Mouse (Mus musculus) erythroblast, embryonic 14.5 days (primary cell): Measurements from ENCODE around the gene Ifna2. TPM values are rescaled to one million over a fixed set of nuclear protein-coding genes. Genes with fewer than 3 reads are reported as not detected.

Source experiments
- H3K27me3 ChIP-seq: 2 replicates; pipeline ENCODE4 v1.6.1; 2012; ENCODE audit warnings: inconsistent platforms; ENCODE audit not compliant: control insufficient read depth
- H3K36me3 ChIP-seq: 2 replicates; pipeline ENCODE4 v1.6.1; 2012; ENCODE audit warnings: mild to moderate bottlenecking, inconsistent platforms; ENCODE audit not compliant: control insufficient read depth
- H3K4me1 ChIP-seq: 2 replicates; pipeline ENCODE4 v1.6.1; 2012; ENCODE audit warnings: inconsistent platforms; ENCODE audit not compliant: control insufficient read depth
- H3K4me3 ChIP-seq: replicated peaks from 2 replicates; pipeline ENCODE3; 2012; ENCODE audit warnings: moderate library complexity, mild to moderate bottlenecking, inconsistent platforms
- H3K9me3 ChIP-seq: 2 replicates; pipeline ENCODE4 v1.6.1; 2012; ENCODE audit warnings: low read length, inconsistent platforms, mixed read lengths; ENCODE audit not compliant: control insufficient read depth
- GATA1 ChIP-seq: IDR thresholded peaks from 2 replicates; pipeline ENCODE4 v1.6.1; 2012; ENCODE audit warnings: low read length, inconsistent platforms, mixed read lengths
- TAL1 ChIP-seq: IDR thresholded peaks from 3 replicates; pipeline ENCODE4 v1.6.1; 2012; ENCODE audit warnings: low read length, inconsistent platforms, mixed read lengths
- polyA plus RNA-seq: library from polyadenylated mRNA; stranded (reverse); fragments of >175 nt; gene quantifications from 2 replicates; pipeline ENCODE4 v1.2.3, GENCODE M21; 2012

Gene Ifna2
- polyA plus RNA-seq, 1 experiment: not detected

- H3K27me3 ChIP-seq: no peaks in the 10 kb centered on the region
- no peak overlapping the region for H3K4me3 ChIP-seq
- TF ChIP-seq TAL1: no peak
- no peaks in the 10 kb centered on the region for H3K36me3 ChIP-seq
- H3K4me1 ChIP-seq: no peaks in the 10 kb centered on the region
- no peaks in the 10 kb centered on the region for H3K9me3 ChIP-seq
Observed at GRCm38 (mm10) chr4:88707128-88707826, 23.6 kb upstream of the Ifna2 start.

GRCm38 (mm10) chr4:88705924-88706323 is 22.2 kb upstream of the Ifna2 start:
- no peaks in the 10 kb centered on the region for H3K9me3 ChIP-seq
- H3K27me3 ChIP-seq: no peaks in the 10 kb centered on the region
- no peak overlapping the region for H3K4me3 ChIP-seq
- no peak for TF ChIP-seq GATA1
- TF ChIP-seq TAL1: no peak
- no peaks in the 10 kb centered on the region for H3K36me3 ChIP-seq
- no peaks in the 10 kb centered on the region for H3K4me1 ChIP-seq

DNA sequence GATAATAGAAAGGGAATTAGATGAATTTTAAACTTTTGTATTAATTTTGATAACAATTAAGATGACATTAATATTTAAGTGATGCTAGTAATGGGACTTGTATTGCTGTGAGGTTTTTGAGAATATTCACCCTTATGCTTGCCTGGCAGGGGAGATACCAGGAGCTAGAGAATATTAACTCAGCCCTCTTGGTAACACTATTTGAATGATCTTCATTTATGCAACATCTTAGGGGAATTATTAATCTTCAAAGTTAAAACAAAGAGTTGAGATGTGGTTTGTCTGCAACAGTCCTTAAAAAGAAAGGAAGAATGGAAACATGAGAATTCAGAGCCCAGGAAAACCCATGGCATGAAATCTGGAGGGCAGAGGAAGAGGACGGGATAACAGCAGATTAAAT is 15.6 kb upstream of the Ifna2 start:
- Histone ChIP-seq H3K36me3 (no peaks in the 10 kb centered on the region), H3K4me1 (no peaks in the 10 kb centered on the region), H3K9me3 (no peaks in the 10 kb centered on the region), H3K4me3 (no peak overlapping the region), H3K27me3 (peaks cover 3% of the 10 kb centered on the region; the same call in 1 of the 2 replicates)
- TF ChIP-seq TAL1: no peak
- no peak for TF ChIP-seq GATA1

GRCm38 (mm10) chr4:88698781-88699180 is 15.1 kb upstream of the Ifna2 start:
- TF ChIP-seq GATA1 (no peak), TAL1 (no peak)
- H3K4me3 ChIP-seq: no peak overlapping the region
- no peaks in the 10 kb centered on the region for H3K4me1 ChIP-seq
- H3K36me3 ChIP-seq: no peaks in the 10 kb centered on the region
- no peaks in the 10 kb centered on the region for H3K9me3 ChIP-seq
- peaks cover 3% of the 10 kb centered on the region; the same call in 1 of the 2 replicates for H3K27me3 ChIP-seq

- Histone ChIP-seq H3K27me3 (peaks cover 3% of the 10 kb centered on the region; the same call in 1 of the 2 replicates), H3K4me1 (no peaks in the 10 kb centered on the region), H3K4me3 (no peak overlapping the region), H3K36me3 (no peaks in the 10 kb centered on the region), H3K9me3 (no peaks in the 10 kb centered on the region)
- TF ChIP-seq GATA1: no peak
- no peak for TF ChIP-seq TAL1
Observed at GRCm38 (mm10) chr4:88697753-88698152, 14.0 kb upstream of the Ifna2 start.

DNA sequence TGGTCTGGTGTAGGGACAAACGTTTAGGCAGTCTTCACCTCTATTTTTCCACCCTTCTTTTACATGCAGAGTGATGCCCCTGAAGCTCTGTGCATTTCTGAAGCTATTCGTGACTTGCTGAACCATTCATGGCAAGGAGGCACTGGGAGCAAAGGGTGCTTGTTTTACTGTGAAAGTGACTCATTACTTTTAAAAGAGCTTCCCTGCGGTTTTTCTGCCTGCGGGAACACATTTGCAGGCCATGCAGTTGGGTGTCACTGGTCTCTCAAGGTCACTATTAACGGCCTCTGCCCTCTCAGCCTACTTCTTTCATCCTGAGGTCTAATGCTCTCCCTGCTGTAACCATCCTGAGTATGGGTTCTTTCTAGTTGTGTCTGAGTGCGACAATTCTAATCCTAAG is 13.4 kb upstream of the Ifna2 start:
- Histone ChIP-seq H3K4me3 (no peak overlapping the region), H3K27me3 (peaks cover 3% of the 10 kb centered on the region; the same call in 1 of the 2 replicates), H3K36me3 (no peaks in the 10 kb centered on the region), H3K9me3 (no peaks in the 10 kb centered on the region), H3K4me1 (no peaks in the 10 kb centered on the region)
- no peak for TF ChIP-seq TAL1
- no peak for TF ChIP-seq GATA1

DNA sequence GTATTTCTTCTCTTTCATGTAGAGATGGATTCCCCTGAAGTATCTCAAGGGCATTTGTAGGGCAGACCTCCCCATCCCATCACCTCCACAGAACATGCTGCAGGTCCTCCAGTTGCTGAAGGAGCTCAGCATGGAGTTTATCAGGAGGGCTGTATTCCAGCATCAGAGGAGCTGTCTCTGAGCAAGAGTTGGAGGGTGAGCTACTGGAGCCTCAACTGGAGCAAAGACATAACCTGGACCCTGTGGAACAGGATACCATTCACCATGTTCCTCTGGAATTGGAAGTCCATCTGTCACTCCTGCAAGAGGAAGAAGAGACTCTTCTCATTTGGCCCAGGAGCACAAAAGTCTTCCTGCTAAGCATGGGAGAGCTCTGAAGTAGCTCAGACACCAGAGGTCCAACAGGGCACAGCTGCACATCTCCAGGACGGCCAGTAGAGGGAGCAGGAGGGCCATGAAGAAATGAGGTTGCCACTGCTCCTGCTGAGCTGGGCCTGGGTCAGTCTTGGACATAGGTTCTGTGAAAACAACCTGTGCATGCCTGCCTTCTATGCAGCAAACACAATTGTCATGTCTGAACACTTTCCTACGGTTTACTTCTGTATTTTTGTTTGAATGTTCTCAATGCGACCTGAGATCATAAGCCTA is 12.6 kb upstream of the Ifna2 start:
- TF ChIP-seq TAL1 (no peak), GATA1 (no peak)
- H3K4me1 ChIP-seq: no peaks in the 10 kb centered on the region
- H3K9me3 ChIP-seq: no peaks in the 10 kb centered on the region
- H3K27me3 ChIP-seq: peaks cover 3% of the 10 kb centered on the region; the same call in 1 of the 2 replicates
- no peaks in the 10 kb centered on the region for H3K36me3 ChIP-seq
- H3K4me3 ChIP-seq: no peak overlapping the region

DNA sequence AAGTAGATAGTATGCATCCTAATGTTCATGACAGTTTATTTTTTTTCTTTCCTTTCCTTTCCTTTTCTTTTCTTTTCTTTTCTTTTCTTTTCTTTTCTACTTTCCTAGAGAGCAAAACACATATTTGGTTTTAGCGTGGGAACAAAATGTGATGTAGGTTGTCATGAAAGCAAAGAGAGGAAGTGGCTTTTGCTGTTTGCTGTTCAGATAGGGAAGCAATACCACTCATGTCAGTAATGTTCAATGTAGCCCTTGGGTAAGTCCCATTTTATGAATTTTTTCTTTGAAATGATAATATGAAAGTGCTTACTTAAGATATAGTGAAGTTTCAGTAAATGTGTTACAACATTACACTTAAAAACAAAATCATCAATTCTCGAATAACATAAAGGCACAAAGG is 9.7 kb upstream of the Ifna2 start:
- H3K4me3 ChIP-seq: no peak overlapping the region
- TF ChIP-seq GATA1 (no peak), TAL1 (no peak)
- no peaks in the 10 kb centered on the region for H3K9me3 ChIP-seq
- no peaks in the 10 kb centered on the region for H3K4me1 ChIP-seq
- no peaks in the 10 kb centered on the region for H3K36me3 ChIP-seq
- H3K27me3 ChIP-seq: peaks cover 3% of the 10 kb centered on the region; the same call in 1 of the 2 replicates

GRCm38 (mm10) chr4:88692537-88692936 is 8.8 kb upstream of the Ifna2 start:
- no peak for TF ChIP-seq TAL1
- TF ChIP-seq GATA1: no peak
- H3K27me3 ChIP-seq: 0 out of 2 replicates have a peak, but pooled peaks cover 3% of the 10 kb centered on the region
- H3K36me3 ChIP-seq: no peaks in the 10 kb centered on the region
- H3K9me3 ChIP-seq: no peaks in the 10 kb centered on the region
- H3K4me1 ChIP-seq: no peaks in the 10 kb centered on the region
- H3K4me3 ChIP-seq: no peak overlapping the region

- Histone ChIP-seq H3K36me3 (no peaks in the 10 kb centered on the region), H3K27me3 (no peaks in the 10 kb centered on the region)
- TF ChIP-seq GATA1 (no peak), TAL1 (no peak)
Observed at GRCm38 (mm10) chr4:88691259-88691658, 7.5 kb upstream of the Ifna2 start, which contains the start of gene Ifnab. Ifnab (minus strand) TSS chr4:88691359.

More at GRCm38 (mm10) chr4:88691259-88691658, 7.5 kb upstream of the Ifna2 start, which contains the start of gene Ifnab:
- Histone ChIP-seq H3K9me3 (no peaks in the 10 kb centered on the region), H3K4me1 (no peaks in the 10 kb centered on the region), H3K4me3 (no peak within 1 kb of the TSS)
